Mouse (Mus musculus) CH12.LX (cell line): Measurements from ENCODE around the gene Cenpt. TPM values are rescaled to one million over a fixed set of nuclear protein-coding genes. Genes with fewer than 3 reads are reported as not detected.

Source experiments
- DNase-seq: peaks from one replicate; pipeline ENCODE4 v3.0.0-alpha.2; 2013; ENCODE audit errors: extremely low read depth
- H3K27ac ChIP-seq: 2 replicates; pipeline ENCODE4 v1.5.1; 2012; ENCODE audit warnings: low read depth, mild to moderate bottlenecking, control low read depth, moderate library complexity; ENCODE audit not compliant: insufficient read depth
- H3K27me3 ChIP-seq: replicated peaks from 2 replicates; pipeline ENCODE3; 2012; ENCODE audit warnings: inconsistent platforms
- H3K36me3 ChIP-seq, 2 experiments: replicated peaks in 1 of 2; 2 replicates each; pipeline versions ENCODE3 to v1.6.1; 2012; ENCODE audit warnings: inconsistent platforms in 1 of 2, low read length in 1 of 2, mild to moderate bottlenecking in 1 of 2, mixed read lengths in 1 of 2, moderate library complexity in 1 of 2; ENCODE audit not compliant: control insufficient read depth in 1 of 2, insufficient read depth in 1 of 2
- H3K4me1 ChIP-seq, 2 experiments: 2 replicates each; pipeline ENCODE4 v1.6.1; 2012; ENCODE audit warnings: inconsistent platforms in 1 of 2, moderate library complexity in 1 of 2; ENCODE audit not compliant: insufficient read depth in 2 of 2, control insufficient read depth in 1 of 2
- H3K4me2 ChIP-seq: 2 replicates; pipeline ENCODE4 v1.6.1; 2012; ENCODE audit warnings: low read depth, mild to moderate bottlenecking, control low read depth; ENCODE audit not compliant: poor library complexity, insufficient read depth, severe bottlenecking
- H3K4me3 ChIP-seq, 3 experiments: fragments of 150-350 bp in 1 of 3; sonication (generic) in 1 of 3; replicated peaks in 1 of 3; 2 replicates each; pipeline versions ENCODE3 to v1.5.1; 2011 to 2012; ENCODE audit warnings: low read depth in 2 of 3, low read length in 2 of 3, mild to moderate bottlenecking in 2 of 3, moderate library complexity in 2 of 3, control low read depth in 1 of 3, improper control_type of control experiment in 1 of 3, inconsistent platforms in 1 of 3, mixed read lengths in 1 of 3; ENCODE audit not compliant: poor library complexity in 1 of 3
- H3K79me2 ChIP-seq: replicated peaks from 2 replicates; pipeline ENCODE4 v1.6.1; 2012; ENCODE audit warnings: mild to moderate bottlenecking, moderate library complexity; ENCODE audit not compliant: control insufficient read depth, poor library complexity, insufficient read depth, severe bottlenecking; ENCODE audit errors: extremely low read depth
- H3K9ac ChIP-seq: 2 replicates; pipeline ENCODE4 v1.6.1; 2012; ENCODE audit warnings: low read depth, mild to moderate bottlenecking, control low read depth, moderate library complexity; ENCODE audit not compliant: insufficient read depth
- H3K9me3 ChIP-seq: replicated peaks from 2 replicates; pipeline ENCODE3; 2012; ENCODE audit warnings: low read length, inconsistent platforms, mixed read lengths
- CHD1 ChIP-seq: IDR thresholded peaks from 2 replicates; pipeline ENCODE4 v1.6.1; 2012; ENCODE audit warnings: low read depth, low read length, improper control_type of control experiment, inconsistent platforms
- CHD2 ChIP-seq: IDR thresholded peaks from 2 replicates; pipeline ENCODE4 v1.6.1; 2011; ENCODE audit warnings: low read length, improper control_type of control experiment
- CTCF ChIP-seq, 2 experiments: IDR thresholded peaks in 1 of 2; conservative IDR thresholded peaks in 1 of 2; 2 replicates each; pipeline ENCODE4 v1.5.1; 2011 to 2012; ENCODE audit warnings: low read depth in 2 of 2, low read length in 2 of 2, improper control_type of control experiment in 1 of 2, inconsistent platforms in 1 of 2, mild to moderate bottlenecking in 1 of 2, moderate library complexity in 1 of 2
- ELF1 ChIP-seq: IDR thresholded peaks from 2 replicates; pipeline ENCODE4 v1.6.1; 2014; ENCODE audit warnings: low read depth, mild to moderate bottlenecking, inconsistent platforms, low read length, improper control_type of control experiment
- EP300 ChIP-seq: IDR thresholded peaks from 2 replicates; pipeline ENCODE4 v1.6.1; 2011; ENCODE audit warnings: low read length, improper control_type of control experiment
- ETS1 ChIP-seq: conservative IDR thresholded peaks from 2 replicates; pipeline ENCODE4 v1.6.1; 2012; ENCODE audit warnings: low read depth, mild to moderate bottlenecking, inconsistent platforms, low read length, improper control_type of control experiment, moderate library complexity
- GABPA ChIP-seq: IDR thresholded peaks from 2 replicates; pipeline ENCODE4 v1.6.1; 2012; ENCODE audit warnings: low read depth, low read length, improper control_type of control experiment, inconsistent platforms; ENCODE audit not compliant: insufficient replicate concordance
- HCFC1 ChIP-seq: IDR thresholded peaks from 2 replicates; pipeline ENCODE4 v1.6.1; 2012; ENCODE audit warnings: low read depth, mild to moderate bottlenecking, inconsistent platforms, low read length, improper control_type of control experiment
- IRF4 ChIP-seq: IDR thresholded peaks from 2 replicates; pipeline ENCODE4 v1.6.1; 2014; ENCODE audit warnings: low read depth, mild to moderate bottlenecking, inconsistent platforms, low read length, improper control_type of control experiment
- KAT2A ChIP-seq: IDR thresholded peaks from 2 replicates; pipeline ENCODE4 v1.6.1; 2012; ENCODE audit warnings: low read length, improper control_type of control experiment, inconsistent platforms; ENCODE audit not compliant: insufficient replicate concordance
- MAFK ChIP-seq: IDR thresholded peaks from 2 replicates; pipeline ENCODE4 v1.6.1; 2011; ENCODE audit warnings: low read length, improper control_type of control experiment; ENCODE audit not compliant: insufficient replicate concordance
- MAX ChIP-seq: IDR thresholded peaks from 2 replicates; pipeline ENCODE4 v1.6.1; 2011; ENCODE audit warnings: low read length, improper control_type of control experiment
- MXI1 ChIP-seq: IDR thresholded peaks from 2 replicates; pipeline ENCODE4 v1.6.1; 2011; ENCODE audit warnings: mild to moderate bottlenecking, low read depth, low read length, improper control_type of control experiment
- NELFE ChIP-seq: IDR thresholded peaks from 2 replicates; pipeline ENCODE4 v1.6.1; 2011; ENCODE audit warnings: low read depth, low read length, improper control_type of control experiment
- PAX5 ChIP-seq: IDR thresholded peaks from 2 replicates; pipeline ENCODE4 v1.6.1; 2012; ENCODE audit warnings: low read length, inconsistent platforms, mixed read lengths
- RAD21 ChIP-seq: IDR thresholded peaks from 2 replicates; pipeline ENCODE4 v1.6.1; 2011; ENCODE audit warnings: low read depth, mild to moderate bottlenecking, low read length, improper control_type of control experiment, moderate library complexity
- RCOR1 ChIP-seq: conservative IDR thresholded peaks from 2 replicates; pipeline ENCODE4 v1.6.1; 2012; ENCODE audit warnings: low read depth, mild to moderate bottlenecking, inconsistent platforms, low read length, improper control_type of control experiment
- SMC3 ChIP-seq: IDR thresholded peaks from 2 replicates; pipeline ENCODE4 v1.6.1; 2011; ENCODE audit warnings: low read depth, low read length, improper control_type of control experiment
- TCF12 ChIP-seq: IDR thresholded peaks from 2 replicates; pipeline ENCODE4 v1.6.1; 2014; ENCODE audit warnings: low read depth, mild to moderate bottlenecking, inconsistent platforms, low read length, improper control_type of control experiment
- UBTF ChIP-seq: IDR thresholded peaks from 2 replicates; pipeline ENCODE4 v1.6.1; 2012; ENCODE audit warnings: low read depth, mild to moderate bottlenecking, inconsistent platforms, low read length, improper control_type of control experiment, moderate library complexity
- USF1 ChIP-seq: IDR thresholded peaks from 2 replicates; pipeline ENCODE4 v1.6.1; 2014; ENCODE audit warnings: low read depth, mild to moderate bottlenecking, inconsistent platforms, low read length, improper control_type of control experiment
- USF2 ChIP-seq: conservative IDR thresholded peaks from 2 replicates; pipeline ENCODE4 v1.6.1; 2011; ENCODE audit warnings: low read depth, low read length, improper control_type of control experiment
- ZC3H11A ChIP-seq: IDR thresholded peaks from 2 replicates; pipeline ENCODE4 v1.6.1; 2012; ENCODE audit warnings: low read depth, mild to moderate bottlenecking, inconsistent platforms, low read length, improper control_type of control experiment
- ZMIZ1 ChIP-seq: IDR thresholded peaks from 2 replicates; pipeline ENCODE4 v1.6.1; 2012; ENCODE audit warnings: low read depth, mild to moderate bottlenecking, inconsistent platforms, low read length, improper control_type of control experiment
- ZNF384 ChIP-seq: IDR thresholded peaks from 2 replicates; pipeline ENCODE4 v1.6.1; 2012; ENCODE audit warnings: low read depth, low read length, improper control_type of control experiment, inconsistent platforms
- dilution Hi-C: fragments of 300-500 bp; cut with MboI; formaldehyde crosslinking; loops from 2 replicates; pipeline ENCODE4 v1.14.3; 2020; ENCODE audit warnings: low sequenced_read_pairs; ENCODE audit not compliant: extremely low pct_unique_long_range_greater_than_20kb, extremely low pct_ligation_motif_present
- in situ Hi-C: fragments of 300-500 bp; cut with MboI; formaldehyde crosslinking; loops from 3 replicates; pipeline ENCODE4 v1.14.3; 2019; ENCODE audit warnings: low sequenced_read_pairs, low pct_ligation_motif_present, low pct_unique_long_range_greater_than_20kb, mixed read lengths
- polyA plus RNA-seq: library from polyadenylated mRNA; unstranded; fragments of >175 nt; gene quantifications from 2 replicates; pipeline ENCODE4 v1.2.1, GENCODE M21; 2012; ENCODE audit warnings: low read depth; ENCODE audit not compliant: insufficient read length
- total RNA-seq, 2 experiments: library from RNA; depleted of rRNA; stranded (reverse); fragments of 300-350 nt in 1 of 2; fragments of >200 nt in 1 of 2; gene quantifications; 2 replicates each; pipeline ENCODE4 v1.2.3; 2012 to 2014

Gene Cenpt
- total and polyA plus RNA-seq, 3 experiments, result 17.3 to 29.4 (median 21.3) TPM

GRCm38 (mm10) chr8:105893339-105893738 lies 40.3 kb upstream of the Cenpt start, which contains the start of gene Nrn1l:
Nrn1l (plus strand) TSS chr8:105893567.
- H3K27ac ChIP-seq, result no peak within 1 kb of the TSS
- dilution Hi-C loops, result no loop called here

GRCm38 (mm10) chr8:105892432-105892831 lies 39.4 kb upstream of the Cenpt start:
- Histone ChIP-seq H3K9me3 (no peaks in the 10 kb centered on the region), H3K9ac (no peak overlapping the region), H3K27me3 (no peaks in the 10 kb centered on the region), H3K79me2 (no peaks in the 10 kb centered on the region), H3K4me1 (no peaks in the 10 kb centered on the region), H3K36me3 (peaks cover 62 to 87% of the 10 kb centered on the region in 2 experiments), H3K27ac (no peak overlapping the region), H3K4me3 (no peak overlapping the region), H3K4me2 (no peak overlapping the region)
- DNase-seq, result peak; percentile 29
- in situ Hi-C loops (loop anchor here (5.0 kb wide), 1 partner anchor 45 kb away; the partner anchor contains the start of gene Psmb10), dilution Hi-C loops (no loop called here)
- no peak for TF ChIP-seq NELFE
- peak; percentile 41 for TF ChIP-seq RAD21
- no peak for TF ChIP-seq GABPA
- peak; percentile 59 for TF ChIP-seq SMC3
- peak; percentile 34 to 63; a peak in 3 of 4 replicates for TF ChIP-seq CTCF (conservative IDR thresholded peaks at IDR 0.05 in 1 of 2, IDR thresholded peaks at IDR 0.05 in 1 of 2; ENCODE audit: low read depth in 2 of 2, low read length in 2 of 2)
- no peak for TF ChIP-seq ETS1
- no peak for TF ChIP-seq PAX5

More at GRCm38 (mm10) chr8:105893339-105893738, 40.3 kb upstream of the Cenpt start, which contains the start of gene Nrn1l:
- TF ChIP-seq UBTF (no peak), PAX5 (no peak), RCOR1 (no peak), RAD21 (no peak), MXI1 (no peak), KAT2A (no peak), SMC3 (no peak)
- DNase-seq, result peak; percentile 36
- H3K4me3 ChIP-seq, result no peak within 1 kb of the TSS
- H3K79me2 ChIP-seq, result no peaks in the 10 kb centered on the region
- no peaks in the 10 kb centered on the region for H3K27me3 ChIP-seq
- H3K9ac ChIP-seq, result no peak within 1 kb of the TSS
- H3K4me2 ChIP-seq, result no peak within 1 kb of the TSS
- no peaks in the 10 kb centered on the region for H3K4me1 ChIP-seq
- peaks cover 53 to 78% of the 10 kb centered on the region in 2 experiments for H3K36me3 ChIP-seq
- in situ Hi-C loops, result loop anchor here (5.0 kb wide), 1 partner anchor 44 kb away; the partner anchor contains the start of gene Psmb10
- H3K9me3 ChIP-seq, result no peaks in the 10 kb centered on the region

- Histone ChIP-seq H3K27me3 (no peaks in the 10 kb centered on the region), H3K36me3 (peaks cover 78 to 97% of the 10 kb centered on the region in 2 experiments), H3K9ac (no peak overlapping the region), H3K4me2 (no peak overlapping the region), H3K4me3 (no peak overlapping the region), H3K4me1 (no peaks in the 10 kb centered on the region), H3K79me2 (no peaks in the 10 kb centered on the region), H3K27ac (no peak overlapping the region), H3K9me3 (no peaks in the 10 kb centered on the region)
- dilution Hi-C loops, result no loop called here
- in situ Hi-C loops, result loop anchor here (5.0 kb wide), 1 partner anchor 46 kb away; the partner anchor contains the start of gene Psmb10
- TF ChIP-seq HCFC1, result no peak
- TF ChIP-seq ZC3H11A, result no peak
- TF ChIP-seq CHD2, result no peak
- TF ChIP-seq ZNF384, result no peak
- TF ChIP-seq USF1, result no peak
- no peak for TF ChIP-seq MAFK
- no peak for TF ChIP-seq ELF1
- no peak for TF ChIP-seq ZMIZ1
- TF ChIP-seq TCF12, result no peak
- no peak for TF ChIP-seq RAD21
- TF ChIP-seq USF2, result no peak
- TF ChIP-seq UBTF, result no peak
- TF ChIP-seq IRF4, result no peak
- TF ChIP-seq KAT2A, result no peak
- no peak for TF ChIP-seq MAX
- no peak for TF ChIP-seq CHD1
- TF ChIP-seq EP300, result no peak
- no peak for TF ChIP-seq ETS1
- no peak for DNase-seq
These were observed 37.8 kb upstream of the Cenpt start for GRCm38 (mm10) chr8:105890870-105891269.
